Mouse (Mus musculus): Measurements from ENCODE around the gene Zscan2.

- no peak for TF ChIP-seq CTCF (IDR thresholded peaks at IDR 0.05; ENCODE audit: insufficient read depth, low read depth, low read length)
- no peak for TF ChIP-seq POLR2A (IDR thresholded peaks at IDR 0.05; ENCODE audit: insufficient read depth, low read depth, low read length)
Observed at GRCm38 (mm10) chr7:80845621-80846279, 15.0 kb upstream of the Zscan2 start.
